Mouse (Mus musculus) hindbrain, embryonic 11.5 days (tissue): Measurements from ENCODE around the gene Pck2. TPM values are rescaled to one million over a fixed set of nuclear protein-coding genes. Genes with fewer than 3 reads are reported as not detected.

ENCODE experiments used
- ATAC-seq: fragments of 200-750 bp; cut with Nextera tagmentation; 2 replicates; pipeline ENCODE4 v1.8.0; 2017; ENCODE audit warnings: mild to moderate bottlenecking, moderate TSS enrichment, moderate library complexity; ENCODE audit not compliant: low FRiP score
- DNase-seq: peaks from one replicate; pipeline ENCODE4 v3.0.0-alpha.2; 2015; ENCODE audit warnings: low spot score
- H3K27ac ChIP-seq: fragments of 300-500 bp; sonication (generic); 2 replicates; pipeline ENCODE4 v1.5.1; 2014; ENCODE audit warnings: mild to moderate bottlenecking, low read depth, low read length
- H3K27me3 ChIP-seq: fragments of 300-500 bp; sonication (generic); 2 replicates; pipeline ENCODE4 v1.6.1; 2014; ENCODE audit warnings: mild to moderate bottlenecking, low read length, moderate library complexity, mixed read lengths; ENCODE audit not compliant: control insufficient read depth, insufficient read depth
- H3K36me3 ChIP-seq: fragments of 300-500 bp; sonication (generic); 2 replicates; pipeline ENCODE4 v1.6.1; 2014; ENCODE audit warnings: mild to moderate bottlenecking, low read length, moderate library complexity, mixed read lengths; ENCODE audit not compliant: control insufficient read depth, insufficient read depth
- H3K4me1 ChIP-seq: fragments of 300-500 bp; sonication (generic); replicated peaks from 2 replicates; pipeline ENCODE4 v1.6.1; 2014; ENCODE audit warnings: low read length, mixed read lengths; ENCODE audit not compliant: control insufficient read depth, insufficient read depth
- H3K4me2 ChIP-seq: fragments of 300-500 bp; sonication (generic); replicated peaks from 2 replicates; pipeline ENCODE4 v1.6.1; 2014; ENCODE audit warnings: mild to moderate bottlenecking, low read depth, low read length
- H3K4me3 ChIP-seq: fragments of 300-500 bp; sonication (generic); 2 replicates; pipeline ENCODE4 v1.5.1; 2014; ENCODE audit warnings: low read depth, low read length
- H3K9ac ChIP-seq: fragments of 300-500 bp; sonication (generic); 2 replicates; pipeline ENCODE4 v1.6.1; 2014; ENCODE audit warnings: low read depth, low read length
- H3K9me3 ChIP-seq: fragments of 300-500 bp; sonication (generic); 2 replicates; pipeline ENCODE4 v1.6.1; 2016; ENCODE audit warnings: low read length; ENCODE audit not compliant: control insufficient read depth
- WGBS: fragments of 180-500 bp; shearing (Covaris S2); extraction: QIAGEN DNeasy Blood & Tissue Kit; methylation state at CpG from one replicate; pipeline ENCODE4 v1.1.7; 2014; 5-methylcytosine and 5-hydroxymethylcytosine counted together
- polyA plus RNA-seq: library from polyadenylated mRNA; unstranded; fragments of >200 nt; fragmentation: Nextera tagmentation; extraction: Ambion mirVana; gene quantifications from 2 replicates; pipeline ENCODE4 v1.2.1, GENCODE M21; 2014

Gene Pck2
- polyA plus RNA-seq, 1 experiment from 2014 or later: 11.3 TPM

- WGBS: 79% methylated on average over 9 of the region's 9 CpGs
- peaks cover 2% of the 10 kb centered on the region; the same call in 1 of the 2 replicates for H3K36me3 ChIP-seq
Measured at GRCm38 (mm10) chr14:55581981-55582681, 42.1 kb downstream of the Pck2 start.

GRCm38 (mm10) chr14:55584303-55584701, 44.2 kb downstream of the Pck2 start:
- H3K9me3 ChIP-seq: no peaks in the 10 kb centered on the region
- peak overlapping the region; percentile 43 for H3K4me3 ChIP-seq
- 40% methylated on average over 5 of the region's 5 CpGs for WGBS
- no peaks in the 10 kb centered on the region for H3K27me3 ChIP-seq
- no peak for ATAC-seq
- peak overlapping the region; percentile 70 for H3K9ac ChIP-seq
- no peaks in the 10 kb centered on the region; the same call in 1 of the 2 replicates for H3K4me1 ChIP-seq
- peak overlapping the region; percentile 84 for H3K4me2 ChIP-seq
- peaks cover 2% of the 10 kb centered on the region; the same call in 1 of the 2 replicates for H3K36me3 ChIP-seq
- no peak overlapping the region for H3K27ac ChIP-seq
- no peak for DNase-seq

More at GRCm38 (mm10) chr14:55581981-55582681, 42.1 kb downstream of the Pck2 start:
- H3K27ac ChIP-seq: no peak overlapping the region
- no peaks in the 10 kb centered on the region for H3K9me3 ChIP-seq
- H3K27me3 ChIP-seq: no peaks in the 10 kb centered on the region
- H3K9ac ChIP-seq: no peak overlapping the region
- no peak overlapping the region for H3K4me3 ChIP-seq
- H3K4me1 ChIP-seq: peaks cover 3% of the 10 kb centered on the region
- ATAC-seq (no peak), DNase-seq (no peak)
- no peak overlapping the region for H3K4me2 ChIP-seq

GRCm38 (mm10) chr14:55584702-55585565, 44.9 kb downstream of the Pck2 start, which contains the start of gene Emc9:
Gene Emc9 (minus strand): TSS chr14:55585302.
- Histone ChIP-seq H3K27me3 (no peaks in the 10 kb centered on the region), H3K9ac (peak within 1 kb of the TSS; percentile 70), H3K4me1 (no peaks in the 10 kb centered on the region; the same call in 1 of the 2 replicates), H3K36me3 (peaks cover 2% of the 10 kb centered on the region; the same call in 1 of the 2 replicates), H3K9me3 (no peaks in the 10 kb centered on the region), H3K27ac (0 out of 2 replicates have a peak within 1 kb of the TSS, but pooled peaks have one; percentile 10), H3K4me2 (peak within 1 kb of the TSS; percentile 84), H3K4me3 (peak within 1 kb of the TSS; percentile 43)
- peak; percentile 51 for DNase-seq
- peak; percentile 78 for ATAC-seq
- 2% methylated on average over 43 of the region's 43 CpGs for WGBS

DNA sequence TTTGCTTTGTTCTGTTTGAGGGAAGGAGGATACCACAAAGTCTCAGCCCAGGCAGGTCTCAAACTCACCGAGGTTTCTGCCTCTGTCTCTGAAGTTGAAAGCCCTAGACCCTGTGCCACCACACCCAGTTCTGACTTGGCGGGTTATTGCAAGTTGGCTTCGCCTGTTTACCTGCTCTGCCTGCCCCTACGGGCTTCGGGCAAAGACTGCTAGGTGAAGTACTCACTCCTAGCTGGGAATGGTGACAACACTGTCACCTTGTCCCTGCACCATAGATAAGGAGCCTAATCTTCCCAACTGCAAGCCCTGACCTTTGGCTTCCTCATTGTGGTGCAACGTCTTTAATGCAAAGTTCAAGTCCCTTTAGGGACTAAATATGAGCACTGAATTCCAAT, 45.5 kb downstream of the Pck2 start:
- H3K9ac ChIP-seq: no peak overlapping the region
- no peaks in the 10 kb centered on the region for H3K36me3 ChIP-seq
- peak overlapping the region; percentile 43; the same call in 1 of the 2 replicates for H3K4me3 ChIP-seq
- H3K27ac ChIP-seq: no peak overlapping the region
- WGBS: 66% methylated on average over 6 of the region's 6 CpGs
- DNase-seq (no peak), ATAC-seq (no peak)
- no peaks in the 10 kb centered on the region for H3K9me3 ChIP-seq
- H3K4me1 ChIP-seq: peaks cover 4% of the 10 kb centered on the region; the same call in 1 of the 2 replicates
- H3K4me2 ChIP-seq: no peak overlapping the region
- no peaks in the 10 kb centered on the region for H3K27me3 ChIP-seq

DNA sequence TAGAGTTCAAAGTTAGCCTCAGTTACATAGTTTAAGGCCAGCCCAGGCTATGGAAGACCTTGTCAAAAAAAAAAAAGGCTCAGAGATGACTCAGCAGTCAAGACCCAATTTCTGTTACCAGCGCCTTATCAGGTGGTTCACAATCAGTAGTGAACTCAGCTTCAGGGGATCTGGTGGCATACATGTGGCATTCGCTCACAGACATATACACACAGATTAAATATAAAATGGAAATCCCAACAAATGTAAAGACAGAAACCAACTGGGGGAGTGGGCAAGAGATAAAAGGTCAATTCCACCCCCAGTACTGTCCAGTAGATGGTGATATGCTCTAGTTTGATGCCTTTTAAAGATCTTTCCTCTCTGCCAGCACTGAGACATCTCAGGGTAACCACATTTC, 46.1 kb downstream of the Pck2 start:
- H3K36me3 ChIP-seq: no peaks in the 10 kb centered on the region
- H3K27me3 ChIP-seq: no peaks in the 10 kb centered on the region
- DNase-seq (no peak), ATAC-seq (no peak)
- no peak overlapping the region for H3K4me3 ChIP-seq
- H3K27ac ChIP-seq: no peak overlapping the region
- H3K4me1 ChIP-seq: peaks cover 4% of the 10 kb centered on the region; the same call in 1 of the 2 replicates
- no peak overlapping the region for H3K9ac ChIP-seq
- no peak overlapping the region for H3K4me2 ChIP-seq
- no peaks in the 10 kb centered on the region for H3K9me3 ChIP-seq
- 92% methylated on average over 2 of the region's 2 CpGs for WGBS

GRCm38 (mm10) chr14:55589271-55589670, 49.2 kb downstream of the Pck2 start:
- Histone ChIP-seq H3K4me2 (no peak overlapping the region), H3K4me3 (no peak overlapping the region), H3K9me3 (no peaks in the 10 kb centered on the region), H3K36me3 (no peaks in the 10 kb centered on the region), H3K27me3 (no peaks in the 10 kb centered on the region), H3K9ac (no peak overlapping the region), H3K27ac (no peak overlapping the region), H3K4me1 (peaks cover 7% of the 10 kb centered on the region; the same call in 1 of the 2 replicates)
- DNase-seq (no peak), ATAC-seq (no peak)
- WGBS: 84% methylated on average over 5 of the region's 5 CpGs

GRCm38 (mm10) chr14:55589771-55590448, 49.8 kb downstream of the Pck2 start:
- Histone ChIP-seq H3K4me3 (peak overlapping the region; percentile 82), H3K9me3 (no peaks in the 10 kb centered on the region), H3K27me3 (no peaks in the 10 kb centered on the region), H3K4me1 (peaks cover 7% of the 10 kb centered on the region; the same call in 1 of the 2 replicates), H3K9ac (peak overlapping the region; percentile 78; the same call in 1 of the 2 replicates), H3K27ac (no peak overlapping the region), H3K36me3 (no peaks in the 10 kb centered on the region), H3K4me2 (peak overlapping the region; percentile 94)
- no peak for DNase-seq
- no peak for ATAC-seq
- 88% methylated on average over 11 of the region's 11 CpGs for WGBS

DNA sequence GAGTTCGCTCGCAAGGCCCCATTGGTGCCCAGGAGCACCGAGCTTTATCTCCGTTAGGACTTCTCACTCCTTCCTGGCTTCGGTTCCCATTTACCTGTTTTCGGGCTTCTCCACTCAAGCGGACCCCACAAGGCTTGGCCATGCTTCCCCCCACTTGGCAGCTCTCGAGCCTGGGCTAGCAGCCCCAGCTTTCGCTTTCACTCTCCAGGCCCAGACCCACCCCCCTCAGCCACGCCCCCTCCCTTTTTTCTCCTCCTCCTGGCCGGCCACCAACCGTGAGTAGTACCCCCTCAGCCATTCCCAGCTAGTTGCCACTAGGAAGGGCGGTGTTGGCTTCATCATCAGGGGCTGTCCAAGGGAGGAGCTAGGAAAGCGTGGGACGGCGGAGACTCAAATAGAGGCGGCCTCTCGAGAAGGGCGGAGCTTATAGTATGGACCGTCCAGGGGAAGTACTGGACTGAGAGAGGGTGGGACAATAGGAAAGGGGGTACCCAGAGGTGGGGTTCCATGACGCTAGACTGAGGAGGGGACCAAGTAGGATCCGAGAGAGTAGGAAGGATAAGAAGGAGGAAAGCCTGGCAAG, 50.8 kb downstream of the Pck2 start, which contains the start of gene Psme2:
Gene Psme2 (minus strand): TSS at position 366 of the 583 bp plus-strand sequence.
- Histone ChIP-seq H3K27me3 (no peaks in the 10 kb centered on the region), H3K27ac (peak within 1 kb of the TSS; percentile 68), H3K36me3 (0 out of 2 replicates have a peak, but pooled peaks cover 2% of the 10 kb centered on the region), H3K4me2 (peak within 1 kb of the TSS; percentile 94), H3K4me3 (peak within 1 kb of the TSS; percentile 82), H3K9ac (peak within 1 kb of the TSS; percentile 78), H3K4me1 (peaks cover 7% of the 10 kb centered on the region; the same call in 1 of the 2 replicates), H3K9me3 (no peaks in the 10 kb centered on the region)
- peak; percentile 90 for DNase-seq
- WGBS: 2% methylated on average over 22 of the region's 22 CpGs
- peak; percentile 97 for ATAC-seq
